Mouse (Mus musculus): ENCODE data around the gene Efna4. TPM values are rescaled to one million over a fixed set of nuclear protein-coding genes. Genes with fewer than 3 reads are reported as not detected.

The Efna4 gene
- total and polyA plus RNA-seq, 3 experiments, result 0.21 to 0.86 (median 0.36) TPM

DNA sequence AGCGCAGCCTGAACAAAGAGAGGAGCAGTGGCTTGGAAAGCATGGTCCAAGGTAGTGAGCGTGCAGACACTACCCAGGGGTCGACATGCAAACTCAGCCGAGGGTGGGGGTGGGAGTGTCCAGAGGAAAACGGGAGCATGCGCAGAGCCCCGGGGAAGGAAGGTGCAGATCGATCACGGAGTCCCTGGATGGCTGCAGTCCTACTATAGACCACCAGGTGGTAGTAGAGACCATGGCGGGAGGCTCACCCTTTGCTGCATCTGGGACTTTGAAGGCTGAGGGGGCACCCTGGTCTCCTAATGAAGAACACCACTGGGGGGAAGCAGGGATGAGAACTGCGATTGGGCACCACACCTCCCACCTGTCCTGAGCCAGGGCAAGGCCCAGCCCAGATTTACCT lies 2.6 kb upstream of the Efna4 start:
- intact Hi-C loops (cut with DNase I), result loop anchor here (1.0 to 5.0 kb wide), 3 partner anchors 14 to 347 kb away; no protein-coding TSS in a partner anchor
- no peaks in the 10 kb centered on the region for H3K27me3 ChIP-seq (ENCODE audit: control insufficient read depth, insufficient read depth, low read length)
- H3K4me3 ChIP-seq, result no peak overlapping the region
- H3K79me2 ChIP-seq (replicated peaks; ENCODE audit: control insufficient read depth, insufficient read depth, low read length), result no peaks in the 10 kb centered on the region
- peak; percentile 69 to 78 for DNase-seq
- H3K9ac ChIP-seq (ENCODE audit: low read depth, low read length), result no peak overlapping the region
- H3K27ac ChIP-seq, result no peak overlapping the region
- peaks cover 2% of the 10 kb centered on the region; the same call in 1 of the 2 replicates for H3K4me1 ChIP-seq (ENCODE audit: control insufficient read depth, insufficient read depth, low read length)
- WGBS, result 10% methylated on average over 11 of the region's 11 CpGs
- H3K36me3 ChIP-seq (ENCODE audit: control insufficient read depth, insufficient read depth, low read length), result no peaks in the 10 kb centered on the region
- peak; percentile 91 for TF ChIP-seq CTCF (IDR thresholded peaks at IDR 0.05)
- peak; percentile 83 for TF ChIP-seq EP300 (IDR thresholded peaks at IDR 0.05; ENCODE audit: insufficient read depth, low read depth, low read length)
- TF ChIP-seq POLR2A (IDR thresholded peaks at IDR 0.05; ENCODE audit: insufficient read depth, low read depth, low read length), result no peak

DNA sequence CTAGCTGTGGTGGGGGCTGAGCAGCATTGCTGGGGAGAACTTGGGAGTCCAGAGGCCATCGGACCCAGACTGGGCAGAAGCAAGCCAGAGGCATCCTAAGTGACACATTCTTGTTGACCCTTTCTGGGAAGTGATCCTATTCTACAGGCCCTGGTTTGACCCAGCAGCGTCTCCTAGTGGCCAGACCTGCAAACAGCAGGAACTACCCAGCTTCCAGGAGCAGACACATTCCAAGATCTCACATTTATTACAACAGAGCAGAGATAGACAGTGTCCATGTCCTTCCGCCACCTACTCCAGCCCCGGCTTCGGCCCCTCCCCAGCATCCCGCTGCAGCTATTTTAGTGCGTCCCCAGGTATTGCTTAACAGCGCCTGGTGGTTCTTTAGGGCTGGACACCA lies 1.6 kb upstream of the Efna4 start:
- H3K27me3 ChIP-seq (ENCODE audit: control insufficient read depth, insufficient read depth, low read length), result no peaks in the 10 kb centered on the region
- DNase-seq, result peak; percentile 57 to 74
- WGBS, result 37% methylated on average over 8 of the region's 8 CpGs

DNA sequence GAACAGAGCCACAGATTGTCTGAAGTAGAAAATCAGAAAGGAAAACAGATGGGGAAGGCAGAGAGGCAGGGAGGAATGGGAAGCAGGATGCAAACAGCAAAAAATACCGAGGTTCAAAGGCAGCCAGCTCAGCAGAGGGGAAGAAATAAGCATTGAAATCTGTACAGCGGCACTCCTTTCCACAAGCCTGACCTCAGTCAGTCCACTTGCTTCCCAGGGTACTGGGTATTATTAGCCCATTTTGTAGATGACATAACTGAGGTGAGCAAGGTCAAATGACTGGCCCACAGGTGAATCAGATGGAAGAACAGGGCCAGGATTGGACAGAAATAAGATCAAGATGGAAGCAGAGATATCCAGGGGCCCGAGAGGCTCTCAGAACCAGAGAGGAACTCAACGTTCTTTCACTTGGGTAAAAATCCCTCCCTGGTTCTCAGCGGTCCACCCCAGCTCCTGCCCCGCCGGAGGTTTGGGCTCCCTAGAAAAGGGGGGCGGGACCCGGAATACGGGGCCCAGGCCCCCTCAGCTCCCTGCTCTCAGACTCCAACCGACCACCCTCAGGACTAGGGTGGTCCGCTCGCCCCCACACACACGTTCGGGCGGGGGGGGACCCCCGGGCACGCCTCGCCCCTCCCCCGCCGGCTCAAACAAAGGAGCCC lies 637 bp downstream of the Efna4 start:
- Histone ChIP-seq H3K36me3 (ENCODE audit: control insufficient read depth, insufficient read depth, low read length) (no peaks in the 10 kb centered on the region), H3K27ac (no peak overlapping the region; the same call in 1 of the 2 replicates), H3K27me3 (ENCODE audit: control insufficient read depth, insufficient read depth, low read length) (no peaks in the 10 kb centered on the region), H3K4me1 (ENCODE audit: control insufficient read depth, insufficient read depth, low read length) (peaks cover 2% of the 10 kb centered on the region; the same call in 1 of the 2 replicates), H3K79me2 (replicated peaks; ENCODE audit: control insufficient read depth, insufficient read depth, low read length) (no peaks in the 10 kb centered on the region), H3K4me3 (peak overlapping the region; percentile 71), H3K9ac (ENCODE audit: low read depth, low read length) (peak overlapping the region; percentile 85)
- DNase-seq, result no peak
- WGBS, result 4% methylated on average over 21 of the region's 21 CpGs
- TF ChIP-seq POLR2A (IDR thresholded peaks at IDR 0.05; ENCODE audit: insufficient read depth, low read depth, low read length), result no peak
- no peak for TF ChIP-seq CTCF (IDR thresholded peaks at IDR 0.05)
- no peak for TF ChIP-seq EP300 (IDR thresholded peaks at IDR 0.05; ENCODE audit: insufficient read depth, low read depth, low read length)
- intact Hi-C loops (cut with DNase I), result no loop called here

More for the DNA sequence above, 1.6 kb upstream of the Efna4 start:
- intact Hi-C loops (cut with DNase I), result loop anchor here (2.0 kb wide), 1 partner anchor 23 kb away; no protein-coding TSS in a partner anchor
- Histone ChIP-seq H3K27ac (no peak overlapping the region), H3K9ac (ENCODE audit: low read depth, low read length) (no peak overlapping the region), H3K4me3 (no peak overlapping the region), H3K36me3 (ENCODE audit: control insufficient read depth, insufficient read depth, low read length) (no peaks in the 10 kb centered on the region), H3K4me1 (ENCODE audit: control insufficient read depth, insufficient read depth, low read length) (peaks cover 2% of the 10 kb centered on the region; the same call in 1 of the 2 replicates), H3K79me2 (replicated peaks; ENCODE audit: control insufficient read depth, insufficient read depth, low read length) (no peaks in the 10 kb centered on the region)
- TF ChIP-seq CTCF (IDR thresholded peaks at IDR 0.05) (peak; percentile 91), POLR2A (IDR thresholded peaks at IDR 0.05; ENCODE audit: insufficient read depth, low read depth, low read length) (no peak), EP300 (IDR thresholded peaks at IDR 0.05; ENCODE audit: insufficient read depth, low read depth, low read length) (0 out of 2 replicates have a peak, but pooled peaks have one; percentile 11)

DNA sequence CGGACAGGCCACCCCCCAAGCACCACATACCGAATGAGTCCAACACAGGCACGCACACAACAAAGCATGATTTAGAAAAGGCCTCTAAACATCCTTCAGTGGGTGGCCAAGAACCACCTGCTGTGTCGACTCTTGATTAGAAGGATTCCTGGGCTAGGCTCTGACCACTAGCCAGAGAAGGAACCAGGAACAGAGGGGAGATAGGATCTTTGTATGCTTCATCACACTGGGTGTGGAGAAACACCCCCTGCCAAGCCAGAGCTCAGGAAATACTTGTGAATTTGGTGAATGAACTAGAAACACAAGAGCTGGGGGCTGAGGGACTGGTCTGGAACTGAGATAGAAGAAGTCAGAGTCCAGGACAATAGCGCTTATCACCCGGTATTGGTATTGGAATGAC lies 1.3 kb downstream of the Efna4 start:
- Histone ChIP-seq H3K4me3 (no peak overlapping the region), H3K4me1 (ENCODE audit: control insufficient read depth, insufficient read depth, low read length) (peaks cover 2% of the 10 kb centered on the region; the same call in 1 of the 2 replicates), H3K27me3 (ENCODE audit: control insufficient read depth, insufficient read depth, low read length) (no peaks in the 10 kb centered on the region), H3K79me2 (replicated peaks; ENCODE audit: control insufficient read depth, insufficient read depth, low read length) (no peaks in the 10 kb centered on the region), H3K36me3 (ENCODE audit: control insufficient read depth, insufficient read depth, low read length) (no peaks in the 10 kb centered on the region), H3K9ac (ENCODE audit: low read depth, low read length) (no peak overlapping the region), H3K27ac (no peak overlapping the region)
- DNase-seq, result no peak
- TF ChIP-seq EP300 (IDR thresholded peaks at IDR 0.05; ENCODE audit: insufficient read depth, low read depth, low read length) (no peak), POLR2A (IDR thresholded peaks at IDR 0.05; ENCODE audit: insufficient read depth, low read depth, low read length) (no peak), CTCF (IDR thresholded peaks at IDR 0.05) (no peak)
- WGBS, result 57% methylated on average over 6 of the region's 6 CpGs
- intact Hi-C loops (cut with DNase I), result no loop called here

DNA sequence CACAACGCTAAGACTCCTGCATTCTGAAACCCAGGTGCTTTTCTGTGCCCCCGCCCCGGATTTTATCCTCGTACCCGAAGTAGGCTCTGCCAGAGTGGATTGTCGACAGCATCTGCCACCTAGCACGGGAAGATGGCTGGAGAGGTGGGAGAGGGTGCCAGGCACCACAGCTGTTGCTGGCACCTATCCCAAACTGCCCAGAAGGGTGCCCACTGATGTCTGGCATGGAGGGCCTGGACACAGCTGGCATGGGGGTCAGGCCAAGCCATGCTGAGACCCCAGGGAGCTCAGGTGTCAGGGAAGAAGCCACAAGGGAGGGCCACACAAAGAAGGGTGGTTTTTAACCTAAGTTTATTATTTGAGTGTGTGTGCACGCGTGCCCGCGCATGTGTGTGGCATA lies 4.8 kb downstream of the Efna4 start:
- Histone ChIP-seq H3K4me1 (ENCODE audit: control insufficient read depth, insufficient read depth, low read length) (peaks cover 2% of the 10 kb centered on the region; the same call in 1 of the 2 replicates), H3K9ac (ENCODE audit: low read depth, low read length) (no peak overlapping the region), H3K27me3 (ENCODE audit: control insufficient read depth, insufficient read depth, low read length) (no peaks in the 10 kb centered on the region; the same call in 1 of the 2 replicates), H3K79me2 (replicated peaks; ENCODE audit: control insufficient read depth, insufficient read depth, low read length) (no peaks in the 10 kb centered on the region), H3K36me3 (ENCODE audit: control insufficient read depth, insufficient read depth, low read length) (no peaks in the 10 kb centered on the region), H3K4me3 (no peak overlapping the region), H3K27ac (no peak overlapping the region)
- TF ChIP-seq EP300 (IDR thresholded peaks at IDR 0.05; ENCODE audit: insufficient read depth, low read depth, low read length) (no peak), CTCF (IDR thresholded peaks at IDR 0.05) (no peak), POLR2A (IDR thresholded peaks at IDR 0.05; ENCODE audit: insufficient read depth, low read depth, low read length) (no peak)
- no peak for DNase-seq
- intact Hi-C loops (cut with DNase I), result no loop called here
- WGBS, result 91% methylated on average over 11 of the region's 11 CpGs

DNA sequence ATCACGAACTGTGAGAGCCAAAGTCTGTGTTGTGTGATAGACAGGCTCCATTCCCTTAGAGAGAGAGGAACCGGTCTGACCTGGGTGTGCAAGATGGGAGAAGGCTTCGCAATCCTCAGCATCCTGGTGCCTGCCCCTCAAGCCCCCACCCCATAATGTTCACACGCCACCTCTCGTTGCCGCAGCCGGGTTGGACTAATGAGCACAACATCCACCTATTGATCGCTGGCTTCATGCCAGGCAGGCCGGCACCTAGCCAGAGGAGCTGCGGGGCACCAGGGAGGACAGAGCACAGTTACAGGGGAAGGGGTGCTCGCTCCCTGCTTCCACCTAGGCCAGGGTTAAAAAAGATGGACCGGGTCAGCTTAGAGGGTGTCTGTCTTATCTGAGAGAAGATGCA lies 5.4 kb downstream of the Efna4 start:
- TF ChIP-seq CTCF (IDR thresholded peaks at IDR 0.05) (no peak), EP300 (IDR thresholded peaks at IDR 0.05; ENCODE audit: insufficient read depth, low read depth, low read length) (no peak), POLR2A (IDR thresholded peaks at IDR 0.05; ENCODE audit: insufficient read depth, low read depth, low read length) (no peak)
- intact Hi-C loops (cut with DNase I), result no loop called here

More for the DNA sequence above, 5.4 kb downstream of the Efna4 start:
- H3K27ac ChIP-seq, result no peak overlapping the region
- H3K36me3 ChIP-seq (ENCODE audit: control insufficient read depth, insufficient read depth, low read length), result no peaks in the 10 kb centered on the region
- no peak for DNase-seq
- WGBS, result 64% methylated on average over 12 of the region's 12 CpGs
- H3K9ac ChIP-seq (ENCODE audit: low read depth, low read length), result no peak overlapping the region
- no peaks in the 10 kb centered on the region; the same call in 1 of the 2 replicates for H3K27me3 ChIP-seq (ENCODE audit: control insufficient read depth, insufficient read depth, low read length)
- H3K4me1 ChIP-seq (ENCODE audit: control insufficient read depth, insufficient read depth, low read length), result peaks cover 2% of the 10 kb centered on the region; the same call in 1 of the 2 replicates
- H3K4me3 ChIP-seq, result no peak overlapping the region
- H3K79me2 ChIP-seq (replicated peaks; ENCODE audit: control insufficient read depth, insufficient read depth, low read length), result no peaks in the 10 kb centered on the region
